Mouse (Mus musculus) ES-Bruce4 (cell line): ENCODE measurements around the gene Nt5c1a. TPM values are rescaled to one million over a fixed set of nuclear protein-coding genes. Genes with fewer than 3 reads are reported as not detected.

Source experiments
- H3K27ac ChIP-seq: 2 replicates; pipeline ENCODE4 v1.5.1; 2012; ENCODE audit warnings: low read length, inconsistent platforms; ENCODE audit not compliant: insufficient read depth
- H3K27me3 ChIP-seq: 2 replicates; pipeline ENCODE4 v1.6.1; 2012; ENCODE audit warnings: mild to moderate bottlenecking, low read length, inconsistent platforms; ENCODE audit not compliant: control insufficient read depth, poor library complexity, insufficient read depth, severe bottlenecking
- H3K36me3 ChIP-seq: 2 replicates; pipeline ENCODE4 v1.6.1; 2012; ENCODE audit warnings: inconsistent platforms, mild to moderate bottlenecking, low read length, moderate library complexity; ENCODE audit not compliant: control insufficient read depth, poor library complexity, insufficient read depth, severe bottlenecking
- H3K4me1 ChIP-seq: one replicate; pipeline ENCODE4 v1.8.1; 2011; ENCODE audit warnings: low read length; ENCODE audit not compliant: control insufficient read depth, insufficient read depth
- H3K4me3 ChIP-seq: 2 replicates; pipeline ENCODE4 v1.5.1; 2011; ENCODE audit warnings: low read depth, mild to moderate bottlenecking, low read length
- H3K9ac ChIP-seq: 2 replicates; pipeline ENCODE4 v1.6.1; 2012; ENCODE audit warnings: low read depth, mild to moderate bottlenecking, inconsistent platforms; ENCODE audit not compliant: poor library complexity, severe bottlenecking
- H3K9me3 ChIP-seq: replicated peaks from 2 replicates; pipeline ENCODE4 v1.6.1; 2012; ENCODE audit warnings: mild to moderate bottlenecking, low read length, inconsistent platforms; ENCODE audit not compliant: control insufficient read depth, poor library complexity, insufficient read depth, severe bottlenecking
- CTCF ChIP-seq: IDR thresholded peaks from one replicate; pipeline ENCODE4 v1.8.1; 2011; ENCODE audit warnings: low read depth, low read length
- EP300 ChIP-seq: IDR thresholded peaks from 2 replicates; pipeline ENCODE4 v1.6.1; 2011; ENCODE audit warnings: low read depth, low read length; ENCODE audit not compliant: insufficient read depth
- POLR2A ChIP-seq: IDR thresholded peaks from one replicate; pipeline ENCODE4 v1.8.1; 2011; ENCODE audit warnings: low read length; ENCODE audit not compliant: insufficient read depth
- polyA plus RNA-seq: library from polyadenylated mRNA; stranded (reverse); fragments of >200 nt; gene quantifications from 2 replicates; pipeline ENCODE4 v1.2.4, GENCODE M21; 2011; ENCODE audit warnings: low read depth; ENCODE audit not compliant: missing spikeins, insufficient read depth, insufficient read length

The Nt5c1a gene
- polyA plus RNA-seq, 1 experiment = not detected

- H3K4me3 ChIP-seq = no peak overlapping the region
- TF ChIP-seq POLR2A = no peak
- no peak overlapping the region for H3K9ac ChIP-seq
- H3K27ac ChIP-seq = no peak overlapping the region
- no peaks in the 10 kb centered on the region for H3K9me3 ChIP-seq
- H3K36me3 ChIP-seq = no peaks in the 10 kb centered on the region
- H3K4me1 ChIP-seq = no peaks in the 10 kb centered on the region
- H3K27me3 ChIP-seq = no peaks in the 10 kb centered on the region
Measured at GRCm38 (mm10) chr4:123215367-123215766, 14.1 kb downstream of the Nt5c1a start.

GRCm38 (mm10) chr4:123216782-123217181 is 15.5 kb downstream of the Nt5c1a start:
- Histone ChIP-seq H3K36me3 (no peaks in the 10 kb centered on the region), H3K27ac (no peak overlapping the region), H3K9ac (no peak overlapping the region), H3K9me3 (no peaks in the 10 kb centered on the region), H3K27me3 (no peaks in the 10 kb centered on the region), H3K4me1 (no peaks in the 10 kb centered on the region), H3K4me3 (no peak overlapping the region)
- TF ChIP-seq POLR2A (no peak), CTCF (peak; percentile 90), EP300 (no peak)

GRCm38 (mm10) chr4:123219720-123220357 is 18.5 kb downstream of the Nt5c1a start:
- H3K9ac ChIP-seq = no peak overlapping the region
- no peaks in the 10 kb centered on the region for H3K4me1 ChIP-seq
- H3K36me3 ChIP-seq = no peaks in the 10 kb centered on the region

GRCm38 (mm10) chr4:123220637-123221036 is 19.3 kb downstream of the Nt5c1a start:
- H3K4me1 ChIP-seq = no peaks in the 10 kb centered on the region
- TF ChIP-seq POLR2A (no peak), CTCF (no peak), EP300 (no peak)
- H3K4me3 ChIP-seq = no peak overlapping the region

More at GRCm38 (mm10) chr4:123219720-123220357, 18.5 kb downstream of the Nt5c1a start:
- no peaks in the 10 kb centered on the region for H3K27me3 ChIP-seq
- H3K27ac ChIP-seq = no peak overlapping the region
- H3K9me3 ChIP-seq = no peaks in the 10 kb centered on the region
- no peak overlapping the region for H3K4me3 ChIP-seq
- TF ChIP-seq EP300 (no peak), CTCF (peak; percentile 99), POLR2A (no peak)

GRCm38 (mm10) chr4:123223309-123223708 is 22.0 kb downstream of the Nt5c1a start:
- Histone ChIP-seq H3K4me3 (no peak overlapping the region), H3K27ac (no peak overlapping the region), H3K27me3 (no peaks in the 10 kb centered on the region), H3K36me3 (no peaks in the 10 kb centered on the region), H3K9ac (no peak overlapping the region), H3K9me3 (no peaks in the 10 kb centered on the region), H3K4me1 (no peaks in the 10 kb centered on the region)
- TF ChIP-seq CTCF (peak; percentile 30), POLR2A (no peak)

More at GRCm38 (mm10) chr4:123220637-123221036, 19.3 kb downstream of the Nt5c1a start:
- no peak overlapping the region for H3K27ac ChIP-seq
- H3K27me3 ChIP-seq = no peaks in the 10 kb centered on the region
- no peaks in the 10 kb centered on the region for H3K9me3 ChIP-seq
- no peak overlapping the region for H3K9ac ChIP-seq
- H3K36me3 ChIP-seq = no peaks in the 10 kb centered on the region

GRCm38 (mm10) chr4:123225718-123226403 is 24.6 kb downstream of the Nt5c1a start:
- H3K4me3 ChIP-seq = no peak overlapping the region

More at GRCm38 (mm10) chr4:123225718-123226403, 24.6 kb downstream of the Nt5c1a start:
- Histone ChIP-seq H3K4me1 (no peaks in the 10 kb centered on the region), H3K9ac (no peak overlapping the region), H3K9me3 (no peaks in the 10 kb centered on the region), H3K27me3 (no peaks in the 10 kb centered on the region), H3K27ac (no peak overlapping the region), H3K36me3 (no peaks in the 10 kb centered on the region)
- TF ChIP-seq POLR2A (no peak), EP300 (no peak), CTCF (no peak)
